Mouse (Mus musculus) lung, adult 2 months (tissue): ENCODE results near the gene Gm10964.

Experiments used
- CTCF ChIP-seq: fragments of 200-500 bp; IDR thresholded peaks from 2 replicates; pipeline ENCODE4 v1.5.1; 2011; ENCODE audit warnings: mild to moderate bottlenecking, low read length, control low read depth; ENCODE audit not compliant: insufficient read depth
- POLR2A ChIP-seq: fragments of 200-500 bp; IDR thresholded peaks from 2 replicates; pipeline ENCODE4 v1.6.1; 2011; ENCODE audit warnings: low read depth, mild to moderate bottlenecking, control low read depth, low read length, borderline replicate concordance; ENCODE audit errors: extremely low read depth

GRCm38 (mm10) chr3:103709470-103710040, 29.6 kb upstream of the Gm10964 start:
- TF ChIP-seq CTCF = no peak
- no peak for TF ChIP-seq POLR2A
